Mouse (Mus musculus) T-helper 1 cell (primary cell): ENCODE measurements at regions not wholly inside any gene's neighbourhood (a gene's known extent, or its start where the extent isn't known, plus 50 kb on each side); places are given as distances from the start of the nearest gene placed in this dataset.

Experiments used
- in situ Hi-C: fragments of 300-600 bp; cut with MboI, MseI; formaldehyde crosslinking; loops from one replicate; pipeline ENCODE4 v1.15.1; 2025; ENCODE audit warnings: high pct_unique_total_duplicates

DNA sequence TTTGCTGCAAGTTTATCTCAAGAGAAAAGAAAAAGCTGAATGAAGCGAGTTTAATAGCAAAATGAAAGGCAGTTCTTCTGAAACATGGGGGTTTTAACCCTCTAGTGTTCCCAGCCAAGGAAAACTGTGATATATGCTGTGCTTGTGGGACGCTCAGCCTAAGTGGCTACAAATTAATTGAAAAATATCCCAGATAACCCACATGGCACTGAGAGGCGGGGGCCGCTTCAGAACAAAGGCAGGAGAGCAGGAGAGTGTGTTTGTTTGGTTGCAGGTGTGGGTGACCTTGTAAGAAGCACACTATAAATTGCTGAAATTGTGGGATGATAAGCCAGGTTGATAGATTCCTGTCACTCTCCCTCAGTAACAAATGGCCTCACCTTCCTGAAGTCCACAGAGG is 154.7 kb upstream of the Mpped2 start:
- in situ Hi-C loops, result no loop called here

DNA sequence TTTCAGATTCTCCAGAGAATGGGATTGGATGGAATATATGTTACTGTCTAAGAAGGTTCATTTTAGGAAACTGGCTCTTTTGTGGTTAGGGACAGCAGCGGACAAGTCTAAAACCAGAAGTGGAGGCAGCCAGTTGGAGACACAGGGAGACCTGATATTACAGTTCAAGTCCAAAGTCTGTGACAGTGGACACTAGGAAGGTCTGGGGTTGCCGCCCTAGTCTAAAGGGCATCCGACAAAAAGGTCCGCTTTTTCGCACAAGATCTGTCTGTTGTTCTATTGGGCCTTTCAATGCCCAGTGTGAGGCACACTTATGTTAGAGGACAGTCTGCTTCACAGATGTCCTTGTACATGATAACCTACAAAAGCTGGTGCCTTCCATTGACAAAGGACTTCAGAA is 152.9 kb upstream of the Mpped2 start:
- in situ Hi-C loops, result no loop called here

DNA sequence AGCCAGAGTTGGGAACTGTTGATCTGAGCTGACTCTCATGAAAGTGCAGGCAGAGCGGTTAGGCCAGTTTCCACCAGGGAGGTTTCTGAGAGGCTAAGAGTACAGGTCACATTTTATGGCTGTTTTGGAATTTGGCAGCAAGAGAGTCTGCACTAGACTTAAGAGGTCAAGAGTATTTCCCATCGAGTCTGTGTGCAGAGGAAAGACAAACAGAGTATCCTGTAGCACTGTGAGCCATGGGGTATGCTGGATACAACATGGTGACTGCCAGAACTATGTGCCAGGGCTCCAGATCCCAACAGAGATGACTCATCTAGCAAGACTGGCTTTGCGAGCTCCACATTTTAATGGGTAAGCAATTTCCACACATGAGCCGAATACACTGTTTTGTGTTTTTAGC is 146.0 kb upstream of the Mpped2 start:
- in situ Hi-C loops, result no loop called here

DNA sequence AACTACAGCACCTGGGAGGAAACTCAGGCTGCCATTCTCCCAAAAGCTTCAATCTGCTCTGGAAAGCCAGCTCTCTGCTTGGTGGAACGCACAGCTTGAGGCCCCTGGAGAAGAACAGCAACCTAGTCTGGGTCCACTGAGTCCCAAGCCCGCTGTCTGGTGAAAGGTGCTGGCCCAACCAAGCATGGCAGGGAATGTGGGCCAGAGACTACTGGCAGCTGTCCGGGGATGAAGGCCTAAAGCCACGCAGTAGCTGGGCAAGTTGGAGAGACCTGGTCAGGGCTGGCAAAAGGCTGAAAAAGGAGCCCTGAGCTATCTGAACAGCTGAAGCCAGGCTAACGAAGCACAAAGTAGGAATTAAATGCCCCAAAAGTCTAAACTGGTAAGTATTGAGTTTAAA is 139.4 kb upstream of the Mpped2 start:
- in situ Hi-C loops, result no loop called here

DNA sequence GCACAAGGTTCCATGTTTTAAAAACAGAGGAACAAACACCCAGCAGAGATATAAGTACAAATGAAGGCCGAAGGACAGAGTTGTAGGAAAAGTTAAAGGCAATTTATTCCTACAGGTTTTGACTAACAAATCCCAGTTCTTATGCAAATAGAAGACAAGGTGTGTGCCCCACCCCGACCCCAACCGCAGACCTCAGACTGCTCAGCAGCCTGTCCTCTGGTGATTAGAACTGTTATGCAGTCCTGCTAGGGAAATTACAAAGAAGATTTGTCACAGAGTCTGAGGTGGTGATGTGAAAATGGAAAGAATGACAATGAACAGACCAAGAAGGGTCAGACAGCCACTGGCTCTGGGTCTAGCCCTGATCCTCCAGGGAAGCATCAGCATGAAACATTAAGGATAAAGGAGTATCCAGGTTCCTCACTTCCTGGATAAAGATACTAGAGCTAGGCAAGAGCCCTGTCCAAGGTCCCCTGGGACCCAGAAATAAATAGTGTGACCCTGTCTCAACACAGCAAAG is 131.4 kb upstream of the Mpped2 start:
- in situ Hi-C loops, result no loop called here

DNA sequence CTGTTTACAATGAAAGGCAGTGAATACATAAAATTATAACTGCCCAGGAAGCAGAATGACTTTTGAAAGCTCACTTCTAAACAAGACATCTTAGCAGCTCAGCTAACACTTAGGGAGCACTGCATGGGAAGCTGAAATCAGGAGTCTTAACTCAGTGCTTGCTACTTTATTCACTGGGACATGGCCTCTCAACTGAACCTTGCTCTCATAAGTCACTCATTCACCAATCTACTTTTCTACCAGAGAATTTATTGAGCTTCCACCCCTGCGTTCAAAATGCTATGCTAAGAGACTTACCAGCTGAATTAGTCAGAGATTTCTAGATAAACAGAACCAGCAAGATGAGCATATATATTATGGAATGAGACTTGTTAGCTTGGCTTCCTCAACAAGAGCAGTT is 122.8 kb upstream of the Mpped2 start:
- in situ Hi-C loops, result no loop called here

DNA sequence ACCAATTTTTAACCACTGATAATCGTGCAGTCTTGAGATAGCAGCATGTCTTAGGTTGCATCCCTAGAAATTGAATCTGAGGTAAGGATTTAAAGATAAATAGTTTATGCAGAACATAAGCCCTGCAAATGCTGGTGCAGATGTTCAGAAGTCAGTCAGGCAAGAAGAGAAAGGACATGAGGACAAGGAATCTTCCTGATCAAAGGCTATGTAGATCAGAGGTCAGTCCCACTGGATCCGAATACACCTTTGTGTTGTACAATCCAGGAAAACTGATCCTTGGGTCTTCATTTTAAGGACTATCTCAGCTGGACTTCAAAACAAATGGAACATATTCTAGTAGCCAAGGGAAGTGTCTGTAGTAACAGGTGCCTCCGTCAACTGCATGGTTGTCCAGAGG is 121.7 kb upstream of the Mpped2 start:
- in situ Hi-C loops, result no loop called here

DNA sequence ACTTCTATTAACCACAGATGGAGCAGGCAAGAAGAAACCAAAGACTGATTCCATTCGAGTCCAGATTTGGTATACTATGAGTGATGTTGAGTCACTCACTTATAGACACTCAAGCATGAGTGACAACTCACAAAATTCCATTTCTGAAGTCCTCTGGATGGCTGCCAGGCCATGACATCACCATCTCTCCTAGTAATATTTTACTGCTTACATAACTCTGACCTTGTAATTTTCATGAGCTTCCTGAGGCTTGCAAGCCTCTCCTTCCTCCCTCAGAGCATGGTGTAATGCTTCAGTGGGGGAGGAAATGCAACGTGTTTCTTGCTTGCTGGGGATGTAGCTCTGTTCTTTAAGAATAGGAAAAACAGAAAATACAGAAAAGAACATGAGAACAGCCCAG is 121.2 kb upstream of the Mpped2 start:
- in situ Hi-C loops, result no loop called here

DNA sequence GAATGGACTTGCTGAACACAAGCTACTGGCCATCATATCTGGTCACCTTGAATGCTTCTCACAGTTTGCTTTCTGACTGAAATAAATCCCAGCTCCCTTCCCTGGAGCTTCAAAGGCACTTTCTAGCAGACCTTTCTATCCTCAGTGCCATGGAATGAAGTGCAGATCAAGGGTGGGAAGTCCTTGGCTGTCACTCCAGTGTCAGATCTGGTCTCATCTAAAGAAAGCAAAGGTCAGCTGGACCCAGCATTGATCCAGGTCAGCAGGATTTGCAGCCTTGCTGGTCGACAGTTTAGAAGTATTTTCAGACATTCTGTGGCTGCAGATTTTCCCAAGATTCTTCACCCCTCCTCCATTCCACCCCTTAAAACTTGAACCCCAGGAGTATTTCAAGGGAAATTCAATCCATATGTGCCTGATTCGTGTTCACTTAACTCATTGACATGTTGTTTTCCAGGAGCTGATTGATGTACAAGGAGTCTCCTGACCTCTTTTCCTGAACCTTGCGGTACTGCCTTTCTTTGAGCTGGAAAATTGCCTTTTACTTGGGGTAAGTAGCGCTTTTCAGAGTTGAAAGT is 116.2 kb upstream of the Mpped2 start:
- in situ Hi-C loops, result no loop called here

DNA sequence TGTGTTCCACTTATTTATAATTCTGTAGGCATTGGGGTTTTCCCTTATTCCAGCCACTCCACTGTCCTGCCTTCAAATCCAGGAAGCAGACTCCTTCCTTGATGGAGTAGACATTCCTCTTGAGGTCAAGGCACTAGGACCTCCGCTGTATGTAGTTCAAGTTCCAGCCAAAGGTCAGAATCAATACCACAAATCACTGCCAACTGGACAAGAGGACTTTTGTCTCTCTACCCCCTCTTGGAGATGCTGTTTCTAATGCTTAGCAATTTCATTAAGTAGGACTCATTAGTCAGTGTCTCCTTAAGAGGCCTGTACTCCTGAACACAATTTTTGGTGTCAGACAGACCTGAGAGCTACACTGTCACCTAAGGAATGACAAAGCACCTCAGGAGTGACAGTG is 115.0 kb upstream of the Mpped2 start:
- in situ Hi-C loops, result no loop called here

DNA sequence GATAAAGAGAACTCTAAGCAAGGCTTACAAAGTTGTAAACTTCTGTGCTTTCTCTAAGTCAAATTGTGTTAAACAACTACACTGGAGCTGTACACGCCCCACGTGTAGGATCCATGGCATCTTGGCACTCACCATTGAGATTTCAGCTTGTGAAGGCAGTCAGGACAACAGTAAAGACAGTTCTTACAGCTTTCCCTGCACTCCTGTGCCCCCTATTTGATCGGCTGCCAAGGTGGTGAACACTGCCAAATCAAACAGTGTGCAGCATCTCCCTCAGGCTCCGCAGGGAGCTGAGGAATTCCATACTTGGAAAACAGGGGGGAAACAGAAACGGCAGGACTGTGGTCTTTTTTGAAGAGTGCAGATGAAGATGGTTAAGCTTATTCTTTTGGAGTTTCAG is 112.4 kb upstream of the Mpped2 start:
- in situ Hi-C loops, result no loop called here

DNA sequence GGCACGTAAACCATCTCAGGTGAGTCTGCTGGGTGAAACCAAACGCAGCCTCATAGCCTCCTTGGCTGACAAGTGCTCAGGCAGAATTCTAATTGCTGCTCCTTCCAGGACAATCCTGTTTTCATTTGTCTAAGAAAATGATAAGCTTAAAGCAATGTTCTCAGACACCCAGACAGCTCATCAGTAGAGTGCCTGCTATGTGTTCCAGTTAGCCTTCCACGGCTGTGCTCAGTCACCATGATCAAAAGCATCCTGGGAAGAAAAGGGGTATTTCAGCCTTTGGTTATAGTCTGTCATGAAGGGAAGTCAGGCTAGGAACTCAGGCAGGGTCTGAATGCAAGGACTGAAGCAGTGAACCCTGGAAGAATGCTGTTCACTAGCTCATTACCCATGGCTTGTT is 71.8 kb upstream of the Mpped2 start:
- in situ Hi-C loops, result no loop called here

DNA sequence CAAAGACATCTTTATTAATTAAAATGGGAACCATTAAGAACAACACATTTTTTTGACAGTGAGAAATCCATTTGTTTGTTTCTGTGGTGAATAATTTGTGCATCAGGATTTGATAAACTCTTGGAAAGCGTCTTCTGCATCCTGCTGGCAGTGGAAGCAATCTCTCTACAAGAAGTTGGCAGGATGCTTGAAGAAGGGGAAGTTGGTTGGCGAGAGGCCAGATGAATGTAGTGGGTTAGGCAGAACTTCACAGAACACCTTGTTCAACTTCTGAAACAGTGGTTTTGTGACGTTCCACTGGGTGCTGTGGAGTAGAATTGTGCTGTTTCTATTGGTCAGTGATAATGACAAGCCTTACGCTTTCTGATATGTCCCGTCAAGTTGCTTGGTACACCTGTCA is 70.7 kb upstream of the Mpped2 start:
- in situ Hi-C loops, result no loop called here

DNA sequence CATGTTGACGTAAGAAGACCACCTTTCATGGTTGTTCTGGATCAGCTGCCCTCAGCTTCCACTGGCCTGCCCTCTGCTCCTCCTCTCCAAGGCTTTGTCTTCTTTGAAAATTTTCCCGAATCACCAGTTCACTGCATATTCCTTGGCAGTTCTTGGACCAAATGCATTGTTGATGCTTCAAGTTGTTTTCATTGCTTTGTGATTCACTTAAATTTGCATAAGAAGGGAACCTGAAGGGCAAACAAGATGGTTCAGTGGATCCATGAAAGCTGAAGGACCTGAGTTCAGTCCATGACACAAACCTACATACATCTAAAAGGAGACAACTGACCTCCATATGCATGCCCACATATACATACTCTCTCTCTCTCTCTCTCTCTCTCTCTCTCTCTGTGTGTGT is 69.4 kb upstream of the Mpped2 start:
- in situ Hi-C loops, result no loop called here

DNA sequence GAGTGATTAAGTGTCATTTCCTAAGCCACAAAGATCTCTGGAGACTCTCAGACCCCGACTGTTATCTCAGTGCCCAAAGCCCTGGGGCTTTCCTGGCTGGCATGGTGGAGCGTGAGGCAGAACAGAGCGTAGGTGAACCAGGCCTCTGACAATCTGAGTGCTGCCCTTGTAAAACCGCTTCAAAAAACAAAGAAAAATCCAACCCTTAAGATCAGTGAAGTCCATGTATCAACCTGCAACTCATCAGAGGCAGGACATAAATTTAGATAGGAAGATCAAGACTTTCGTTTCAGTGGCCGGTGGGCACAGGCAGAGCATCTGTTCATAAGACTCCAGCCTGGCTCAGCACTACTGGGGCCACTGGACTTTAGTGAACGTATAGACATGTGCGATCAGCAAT is 61.1 kb upstream of the Mpped2 start:
- in situ Hi-C loops, result no loop called here
